Mouse (Mus musculus) MEL-GATA-1-ER (cell line): ENCODE measurements around the gene Aldh3a1.

ENCODE experiments used
- DNase-seq: peaks from one replicate; pipeline ENCODE4 v3.0.0-alpha.2; 2012; ENCODE audit warnings: low read depth; ENCODE audit errors: extremely low read depth

Gene Aldh3a1

DNA sequence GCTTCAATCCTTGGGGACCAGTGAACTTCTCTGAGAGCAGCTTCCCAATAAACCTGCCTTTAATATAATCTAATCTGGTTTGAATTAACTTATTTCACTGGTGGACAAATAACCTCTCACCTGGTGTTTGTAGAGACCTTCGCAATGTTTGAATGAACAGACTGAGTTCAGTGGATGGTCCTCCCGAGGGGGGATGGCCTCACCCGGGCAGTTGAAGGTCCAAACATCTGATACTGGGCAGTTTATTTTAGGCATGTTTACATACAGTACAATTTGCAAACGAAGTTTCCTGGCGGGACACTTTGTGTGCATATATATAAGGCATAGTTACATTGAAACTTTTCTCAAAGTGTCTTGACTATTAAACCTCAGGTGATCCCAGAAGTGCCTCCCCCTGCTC is 26.8 kb downstream of the Aldh3a1 start:
- DNase-seq: no peak

DNA sequence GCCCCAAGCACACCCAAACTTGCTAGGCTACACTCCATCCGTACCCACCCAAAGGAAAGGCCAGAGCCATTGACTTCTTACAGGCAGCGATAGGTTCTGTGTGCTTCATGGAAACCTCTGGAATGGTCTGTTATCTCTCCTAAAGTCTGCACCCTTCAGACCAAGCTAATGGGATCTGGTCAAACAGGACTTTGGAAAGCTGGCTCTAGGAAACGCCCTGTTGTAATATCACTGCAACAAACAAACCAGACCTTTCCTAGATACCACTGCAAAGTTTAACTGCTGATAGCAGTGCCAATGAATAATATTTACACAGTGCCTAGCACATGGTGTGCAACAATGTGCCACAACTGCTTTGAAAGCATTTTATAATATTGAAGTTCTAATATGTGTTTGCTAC is 28.7 kb downstream of the Aldh3a1 start:
- DNase-seq: no peak

DNA sequence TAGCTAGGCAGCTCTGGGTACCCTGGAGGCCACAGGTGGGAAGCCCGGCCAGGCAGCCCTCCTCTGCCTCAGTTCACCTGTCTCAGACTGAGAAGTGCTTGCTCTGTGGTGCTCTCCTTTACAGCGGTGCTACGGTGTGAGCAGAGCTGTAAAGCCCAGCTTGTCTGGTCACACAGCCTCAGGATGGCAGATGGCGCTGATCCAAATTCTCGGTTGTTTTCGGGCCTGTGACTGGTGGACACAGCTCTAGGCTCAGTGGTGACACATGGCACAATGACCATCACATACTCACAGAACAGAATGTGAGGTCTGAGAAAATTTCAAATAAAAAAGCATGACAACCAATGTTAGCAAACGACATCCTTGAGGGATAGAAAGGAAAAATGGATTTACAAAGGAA is 37.1 kb downstream of the Aldh3a1 start:
- no peak for DNase-seq

DNA sequence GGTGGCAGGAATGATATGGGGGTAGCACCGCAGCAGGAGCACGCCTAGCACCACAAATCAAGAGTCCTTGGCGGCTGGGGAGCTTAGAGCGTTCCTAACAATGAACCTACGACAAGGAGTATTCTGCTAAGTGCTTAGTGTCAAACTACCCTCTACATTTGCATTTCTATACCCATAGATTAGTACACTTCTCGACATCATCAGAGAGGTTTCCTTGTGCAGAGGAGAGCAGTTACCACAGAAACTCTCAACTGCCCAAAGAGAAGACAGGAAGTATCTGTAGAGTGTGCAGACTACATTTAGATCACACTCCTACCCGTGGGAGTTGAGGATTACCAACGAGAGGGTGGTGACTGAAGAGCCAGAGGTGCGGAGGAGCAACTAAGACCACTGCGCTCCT is 44.4 kb downstream of the Aldh3a1 start:
- no peak for DNase-seq

DNA sequence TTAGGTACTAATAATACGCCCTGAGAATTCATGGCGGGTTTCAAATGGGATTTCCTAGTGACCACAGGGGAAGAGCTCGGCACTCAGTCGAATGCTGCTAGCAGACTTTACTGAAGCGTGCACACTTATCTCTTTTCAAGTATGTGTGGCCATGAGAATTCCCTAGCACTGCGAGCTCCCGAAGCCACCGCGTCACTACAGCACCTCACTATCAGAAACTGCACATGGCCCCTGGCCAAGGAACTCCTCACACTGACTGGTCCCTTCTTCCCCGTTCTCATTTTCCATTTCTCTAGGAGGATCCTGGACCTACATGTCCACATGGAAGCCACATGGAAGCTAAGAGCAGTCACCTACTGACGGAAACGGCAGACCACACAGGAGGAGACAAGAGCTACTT is 45.5 kb downstream of the Aldh3a1 start:
- DNase-seq: no peak

DNA sequence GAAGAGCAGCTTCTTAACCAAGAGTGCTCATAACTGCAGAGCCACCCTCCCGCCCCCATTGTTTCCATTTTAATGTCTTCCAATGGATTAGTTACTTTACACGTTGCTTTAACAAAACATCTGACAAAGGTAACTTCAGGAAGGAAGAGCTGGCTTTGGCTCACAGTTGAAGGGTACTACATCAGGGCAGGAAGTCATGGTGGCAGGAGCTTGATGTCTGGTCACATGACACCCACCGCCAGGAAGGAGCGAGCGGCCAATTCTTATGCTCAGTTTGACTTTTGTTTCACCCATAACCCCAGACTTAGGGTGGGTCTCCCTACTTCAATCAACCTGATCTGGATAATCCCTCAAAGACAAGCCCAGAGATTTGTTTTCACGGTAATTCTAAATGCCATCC is 51.8 kb downstream of the Aldh3a1 start:
- no peak for DNase-seq

DNA sequence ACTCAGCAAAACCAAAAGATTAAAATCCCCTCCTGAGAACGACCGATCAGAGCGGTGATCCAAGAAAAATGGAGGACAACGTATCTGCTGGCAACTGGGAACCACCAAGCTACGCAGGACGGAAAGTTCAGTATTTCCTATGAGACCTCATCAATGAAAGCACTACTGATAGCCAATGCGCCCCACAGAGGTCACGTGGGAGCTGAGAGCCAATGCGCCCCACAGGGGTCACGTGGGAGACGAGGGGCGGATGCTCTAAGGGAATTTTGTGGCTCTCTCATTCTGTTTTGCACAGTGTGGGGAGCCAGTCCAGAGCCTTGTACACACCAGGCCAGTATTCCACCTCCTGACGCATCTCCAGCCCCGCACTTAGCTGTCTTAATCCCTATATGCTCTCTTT is 55.2 kb downstream of the Aldh3a1 start:
- no peak for DNase-seq

DNA sequence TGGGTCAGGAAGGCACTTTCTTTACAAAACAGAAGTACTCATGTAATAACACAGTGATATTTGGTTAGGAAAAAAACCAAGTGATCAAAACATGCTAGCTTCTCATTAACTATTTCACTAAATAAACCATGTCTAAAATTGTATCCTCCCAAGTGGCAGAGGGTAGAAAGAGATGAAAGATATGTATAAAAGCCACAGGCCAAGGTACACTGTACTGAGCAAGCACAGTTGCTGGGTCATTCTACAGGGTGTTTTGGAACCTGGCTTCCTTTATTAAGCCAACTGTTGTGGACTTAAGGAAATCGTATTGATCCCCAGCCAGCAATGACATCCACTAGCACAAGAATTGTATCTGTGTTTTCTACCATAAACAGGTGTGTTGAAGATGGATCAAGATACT is 56.5 kb downstream of the Aldh3a1 start:
- DNase-seq: no peak

DNA sequence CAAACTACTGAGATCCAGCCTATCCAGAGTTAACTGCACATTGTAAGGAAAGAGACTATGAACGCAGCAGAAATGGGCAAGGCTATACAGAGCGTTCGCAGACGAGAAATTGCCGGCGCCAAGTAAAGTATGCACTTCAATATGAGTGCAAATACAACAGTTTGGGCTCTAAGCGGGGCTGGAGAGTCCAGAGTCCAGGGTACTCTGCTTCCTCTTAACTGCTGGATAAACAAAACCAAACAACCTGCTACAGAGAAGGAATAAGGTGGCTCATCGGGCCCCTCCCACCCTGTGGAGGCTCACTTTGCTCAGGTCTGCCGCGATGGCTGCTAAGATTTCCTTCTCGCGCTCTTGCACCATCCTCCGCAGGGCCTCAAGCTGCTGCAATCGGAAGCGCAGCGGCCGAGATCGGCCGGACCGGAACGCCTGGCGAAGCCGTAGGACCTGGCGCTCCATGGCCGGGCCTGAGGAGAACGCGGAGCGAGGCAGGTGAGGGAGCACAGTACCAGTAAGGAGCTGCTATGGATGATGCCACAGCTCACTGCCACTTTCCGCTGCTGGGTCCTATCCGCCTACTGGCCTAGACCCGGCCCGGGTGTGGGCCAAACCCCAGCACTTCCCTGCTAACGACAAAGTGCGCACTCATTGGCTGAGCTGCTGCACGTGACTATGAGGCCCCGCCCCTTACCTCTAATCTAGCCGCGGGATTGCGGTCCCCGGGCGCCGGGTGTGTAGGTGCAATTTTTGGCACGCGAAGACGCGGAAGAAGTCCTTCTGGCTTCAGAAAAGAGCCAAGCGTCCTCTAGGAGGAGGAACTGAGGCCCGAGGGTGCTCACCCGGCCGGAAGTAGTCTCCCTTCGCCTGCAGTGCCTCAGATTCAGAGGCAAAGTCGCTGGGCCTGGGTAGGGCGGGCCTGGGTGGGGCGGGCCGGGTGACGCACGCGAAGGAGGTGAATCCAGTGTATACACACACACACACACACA is 59.5 kb downstream of the Aldh3a1 start, which contains the start of gene Aldh3a2:
Aldh3a2 (minus strand) TSS at position 914 of the 983 bp plus-strand sequence.
- peak; percentile 95 for DNase-seq
